Mouse (Mus musculus) limb, embryonic 10.5 days (tissue): Measurements from ENCODE around the gene Gna12. TPM values are rescaled to one million over a fixed set of nuclear protein-coding genes. Genes with fewer than 3 reads are reported as not detected.

Source experiments
- DNase-seq: peaks from one replicate; pipeline ENCODE4 v3.0.0-alpha.2; 2017; ENCODE audit warnings: low spot score
- H3K27ac ChIP-seq: fragments of 300-500 bp; sonication (generic); 2 replicates; pipeline ENCODE4 v1.5.1; 2016; ENCODE audit warnings: mild to moderate bottlenecking
- H3K27me3 ChIP-seq: fragments of 300-500 bp; sonication (generic); 2 replicates; pipeline ENCODE4 v1.6.1; 2016; ENCODE audit warnings: low read depth, mild to moderate bottlenecking; ENCODE audit not compliant: poor library complexity, severe bottlenecking
- H3K36me3 ChIP-seq: fragments of 300-500 bp; sonication (generic); 2 replicates; pipeline ENCODE4 v1.6.1; 2016; ENCODE audit warnings: mild to moderate bottlenecking, moderate library complexity
- H3K4me1 ChIP-seq: fragments of 300-500 bp; sonication (generic); 2 replicates; pipeline ENCODE4 v1.6.1; 2016
- H3K4me3 ChIP-seq: fragments of 300-500 bp; sonication (generic); 2 replicates; pipeline ENCODE4 v1.5.1; 2016; ENCODE audit warnings: mild to moderate bottlenecking, moderate library complexity
- H3K9me3 ChIP-seq: fragments of 300-500 bp; sonication (generic); replicated peaks from 2 replicates; pipeline ENCODE4 v1.6.1; 2016; ENCODE audit warnings: mild to moderate bottlenecking
- WGBS: fragments of 180-500 bp; shearing (Covaris S2); methylation state at CpG from one replicate; pipeline ENCODE4 v1.1.7; 2016; 5-methylcytosine and 5-hydroxymethylcytosine counted together
- polyA plus RNA-seq: library from polyadenylated mRNA; unstranded; fragments of >200 nt; fragmentation: Nextera tagmentation; extraction: Ambion mirVana; gene quantifications from 2 replicates; pipeline ENCODE4 v1.2.1, GENCODE M21; 2016

The Gna12 gene
- polyA plus RNA-seq, 1 experiment from 2014 or later, result 13.4 TPM

DNA sequence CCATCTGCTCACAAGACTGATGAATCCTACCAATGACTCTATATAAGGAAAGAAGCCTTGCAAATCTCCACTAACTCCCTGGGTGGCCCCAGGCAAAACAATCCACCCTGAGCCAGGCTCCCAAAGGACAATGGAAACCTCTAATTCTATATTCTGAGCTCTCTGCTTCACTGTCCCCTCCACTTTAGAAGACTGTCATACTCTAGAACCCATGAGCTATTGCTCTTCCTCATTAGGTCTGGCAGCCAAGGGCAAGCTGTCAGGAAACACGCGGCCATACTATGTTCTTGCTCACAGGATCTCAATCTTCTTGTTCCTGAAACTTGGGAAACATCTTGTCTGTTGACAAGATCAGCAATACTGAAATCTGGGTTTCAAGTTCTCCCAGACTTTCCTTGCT lies 24.0 kb downstream of the Gna12 start:
- Histone ChIP-seq H3K36me3 (no peaks in the 10 kb centered on the region), H3K27ac (no peak overlapping the region), H3K9me3 (no peaks in the 10 kb centered on the region), H3K4me1 (peaks cover 4% of the 10 kb centered on the region; the same call in 1 of the 2 replicates), H3K4me3 (no peak overlapping the region), H3K27me3 (no peaks in the 10 kb centered on the region)
- WGBS, result 94% methylated on average over 2 of the region's 2 CpGs
- no peak for DNase-seq

DNA sequence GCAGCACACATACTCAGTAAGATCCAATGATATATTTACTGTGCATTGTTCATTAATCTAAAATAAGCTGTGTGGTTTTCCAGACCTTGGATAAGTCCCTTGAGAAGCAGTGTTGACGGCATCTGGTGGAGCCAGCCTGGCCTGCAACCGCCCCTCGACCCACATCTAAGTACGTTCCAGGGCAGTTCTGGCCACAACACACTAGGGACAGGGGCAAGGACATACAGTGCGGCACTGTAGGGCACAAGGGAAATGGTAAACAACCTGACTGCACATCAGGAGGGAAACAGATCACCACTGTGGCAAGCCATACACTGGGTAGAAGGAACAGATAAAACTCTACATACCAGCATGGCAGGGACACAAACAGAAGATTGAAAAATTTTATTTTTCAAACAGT lies 28.4 kb downstream of the Gna12 start:
- Histone ChIP-seq H3K4me1 (peaks cover 16% of the 10 kb centered on the region), H3K27me3 (no peaks in the 10 kb centered on the region), H3K36me3 (no peaks in the 10 kb centered on the region), H3K9me3 (no peaks in the 10 kb centered on the region), H3K4me3 (no peak overlapping the region), H3K27ac (no peak overlapping the region)
- DNase-seq, result no peak
- 92% methylated on average over 5 of the region's 5 CpGs for WGBS

DNA sequence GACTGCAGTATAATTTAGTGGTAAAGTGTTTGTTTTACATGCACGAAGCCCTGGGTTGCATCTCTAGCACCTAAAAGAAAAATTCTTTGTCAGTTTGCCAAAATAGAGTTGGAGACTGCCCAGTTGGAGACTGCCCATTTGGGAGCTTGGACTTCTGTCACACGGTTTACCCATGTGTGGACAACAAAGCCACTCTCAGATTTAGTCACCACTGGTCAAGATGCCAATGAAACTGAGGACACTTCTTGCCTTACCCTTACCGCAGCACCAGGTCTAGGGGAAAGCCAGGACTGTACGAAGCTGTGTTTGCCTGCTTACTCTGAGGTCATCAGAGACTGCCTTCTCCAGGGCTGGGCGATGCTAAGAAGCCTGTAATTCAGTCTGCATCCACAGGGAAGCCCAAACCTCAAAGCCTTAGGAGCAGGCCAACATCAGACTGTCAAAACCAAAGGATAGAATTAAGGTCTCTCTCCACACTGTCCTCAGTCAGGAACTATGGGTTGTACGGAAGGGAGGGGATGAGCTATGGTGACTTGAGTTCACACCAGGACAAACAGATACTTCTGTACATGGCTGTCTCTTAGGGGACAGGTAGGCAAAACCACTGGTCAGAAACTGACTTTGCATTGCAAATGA lies 29.8 kb downstream of the Gna12 start:
- 89% methylated on average over 6 of the region's 6 CpGs for WGBS
- H3K4me3 ChIP-seq, result no peak overlapping the region
- no peak for DNase-seq
- H3K27me3 ChIP-seq, result no peaks in the 10 kb centered on the region
- no peak overlapping the region for H3K27ac ChIP-seq
- peaks cover 16% of the 10 kb centered on the region for H3K4me1 ChIP-seq
- no peaks in the 10 kb centered on the region for H3K36me3 ChIP-seq
- H3K9me3 ChIP-seq, result no peaks in the 10 kb centered on the region

DNA sequence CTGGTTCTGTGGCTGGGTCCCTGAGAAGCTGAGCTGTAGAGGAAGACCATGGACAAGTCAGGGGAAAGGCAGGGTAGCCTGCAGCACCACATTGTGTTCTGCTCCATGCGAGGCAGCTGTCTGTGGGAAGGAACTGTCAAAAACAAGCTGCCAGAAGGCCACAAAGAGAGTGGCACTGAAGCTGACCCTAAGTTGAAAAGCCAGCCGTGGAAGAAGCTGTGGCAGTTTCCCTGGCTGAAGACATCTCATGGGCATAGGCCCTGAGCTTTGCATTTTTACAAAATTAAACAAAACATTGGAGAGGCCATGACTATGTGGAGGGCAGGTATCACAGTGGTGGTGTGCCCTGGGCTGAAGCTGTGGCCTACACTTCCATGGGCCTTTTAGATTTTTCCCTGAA lies 31.0 kb downstream of the Gna12 start:
- Histone ChIP-seq H3K4me3 (no peak overlapping the region), H3K27ac (no peak overlapping the region), H3K27me3 (no peaks in the 10 kb centered on the region), H3K36me3 (no peaks in the 10 kb centered on the region), H3K4me1 (peaks cover 28% of the 10 kb centered on the region), H3K9me3 (no peaks in the 10 kb centered on the region)
- no peak for DNase-seq
- 78% methylated on average over 2 of the region's 2 CpGs for WGBS

DNA sequence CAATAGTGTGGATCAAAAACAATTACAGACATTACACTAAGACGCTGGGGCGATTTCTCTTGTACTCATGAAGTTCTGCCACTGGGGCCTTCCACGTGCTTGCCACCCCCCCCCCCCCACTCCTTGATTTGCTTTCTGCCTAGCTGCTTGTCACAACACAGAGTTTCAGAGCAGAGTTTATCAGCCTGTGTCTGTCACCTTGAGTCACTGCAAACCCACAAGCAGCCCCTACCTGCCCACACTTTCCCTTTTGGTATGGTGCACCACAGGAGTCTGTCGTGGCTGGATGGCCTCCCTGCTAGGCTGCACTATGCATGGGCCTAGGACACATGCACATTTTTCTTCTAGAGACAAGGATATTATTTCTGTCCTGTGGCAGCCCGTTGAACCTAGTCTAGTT lies 31.5 kb downstream of the Gna12 start:
- peaks cover 31% of the 10 kb centered on the region for H3K4me1 ChIP-seq

DNA sequence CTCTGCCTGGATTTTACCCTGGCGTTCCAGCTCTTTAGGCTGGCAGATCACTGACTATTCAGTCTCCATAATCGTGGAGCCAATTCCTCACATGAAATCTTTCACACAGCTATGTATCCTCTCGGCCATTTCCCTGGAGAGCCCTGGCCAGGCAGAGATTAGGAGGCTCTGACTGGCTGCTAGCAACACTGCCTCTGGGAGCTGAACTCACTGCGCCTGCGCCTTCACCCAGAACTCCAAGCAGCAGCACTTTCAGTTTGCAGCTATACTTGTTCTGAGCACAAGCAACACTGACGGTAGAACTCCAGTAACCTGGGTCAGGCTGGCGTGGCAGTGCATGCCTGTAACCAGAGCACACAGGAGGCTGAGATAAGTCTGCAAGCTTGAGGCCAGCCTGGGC lies 32.1 kb downstream of the Gna12 start:
- DNase-seq, result no peak
- Histone ChIP-seq H3K36me3 (no peaks in the 10 kb centered on the region), H3K27me3 (no peaks in the 10 kb centered on the region), H3K4me3 (no peak overlapping the region), H3K4me1 (peaks cover 31% of the 10 kb centered on the region), H3K27ac (no peak overlapping the region), H3K9me3 (no peaks in the 10 kb centered on the region)
- 90% methylated on average over 7 of the region's 7 CpGs for WGBS

More for the DNA sequence above, 31.5 kb downstream of the Gna12 start:
- H3K27me3 ChIP-seq, result no peaks in the 10 kb centered on the region
- no peak for DNase-seq
- no peaks in the 10 kb centered on the region for H3K9me3 ChIP-seq
- no peak overlapping the region for H3K27ac ChIP-seq
- H3K36me3 ChIP-seq, result no peaks in the 10 kb centered on the region
- WGBS, result 82% methylated on average over 5 of the region's 5 CpGs
- no peak overlapping the region for H3K4me3 ChIP-seq

DNA sequence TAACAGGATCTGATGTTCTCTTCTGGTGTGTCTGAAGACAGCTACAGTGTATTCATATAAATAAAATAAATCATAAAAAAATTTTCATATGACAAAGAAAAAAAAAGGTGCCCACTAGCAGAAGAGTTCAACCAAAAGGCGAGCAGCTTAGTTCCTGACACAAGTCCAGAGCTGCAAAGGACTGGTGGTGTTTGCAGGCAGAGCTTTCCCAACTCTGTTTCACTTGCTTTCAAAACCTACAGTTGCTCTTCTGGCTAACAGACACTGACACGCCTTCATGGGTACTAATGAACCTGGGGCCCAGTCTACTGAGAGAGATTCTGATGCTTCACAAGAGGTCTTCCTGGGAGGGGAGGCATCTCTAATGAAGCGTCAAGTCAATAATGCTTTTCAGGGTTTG lies 34.2 kb downstream of the Gna12 start:
- DNase-seq, result no peak
- no peak overlapping the region for H3K4me3 ChIP-seq
- WGBS, result 89% methylated on average over 3 of the region's 3 CpGs
- H3K27ac ChIP-seq, result no peak overlapping the region
- H3K4me1 ChIP-seq, result peaks cover 40% of the 10 kb centered on the region
- H3K36me3 ChIP-seq, result no peaks in the 10 kb centered on the region
- no peaks in the 10 kb centered on the region for H3K27me3 ChIP-seq
- no peaks in the 10 kb centered on the region for H3K9me3 ChIP-seq

DNA sequence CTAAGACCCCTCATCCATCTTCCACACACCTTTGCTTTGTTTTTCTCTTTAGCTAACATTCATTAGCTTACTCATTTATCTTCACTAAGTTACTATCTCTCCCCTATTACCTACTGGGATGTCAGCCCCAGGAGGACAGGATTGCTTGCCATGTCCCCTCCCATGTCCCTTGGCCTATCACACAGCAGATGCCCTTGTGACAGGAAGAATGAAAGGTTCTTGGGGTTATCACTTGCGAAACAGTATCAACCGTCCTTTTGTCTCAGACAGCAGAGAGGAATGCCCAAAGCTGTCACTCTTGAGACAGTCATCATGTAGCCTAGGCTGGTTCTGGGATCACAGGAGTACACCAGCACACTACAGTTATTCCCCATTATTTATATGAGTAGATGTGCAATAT lies 35.1 kb downstream of the Gna12 start:
- H3K36me3 ChIP-seq, result no peaks in the 10 kb centered on the region
- H3K9me3 ChIP-seq, result no peaks in the 10 kb centered on the region
- WGBS, result 36% methylated on average over 2 of the region's 2 CpGs
- no peaks in the 10 kb centered on the region for H3K27me3 ChIP-seq
- H3K27ac ChIP-seq, result 0 out of 2 replicates have a peak overlapping the region, but pooled peaks have one; percentile 14
- H3K4me1 ChIP-seq, result peaks cover 44% of the 10 kb centered on the region
- no peak for DNase-seq
- no peak overlapping the region for H3K4me3 ChIP-seq

DNA sequence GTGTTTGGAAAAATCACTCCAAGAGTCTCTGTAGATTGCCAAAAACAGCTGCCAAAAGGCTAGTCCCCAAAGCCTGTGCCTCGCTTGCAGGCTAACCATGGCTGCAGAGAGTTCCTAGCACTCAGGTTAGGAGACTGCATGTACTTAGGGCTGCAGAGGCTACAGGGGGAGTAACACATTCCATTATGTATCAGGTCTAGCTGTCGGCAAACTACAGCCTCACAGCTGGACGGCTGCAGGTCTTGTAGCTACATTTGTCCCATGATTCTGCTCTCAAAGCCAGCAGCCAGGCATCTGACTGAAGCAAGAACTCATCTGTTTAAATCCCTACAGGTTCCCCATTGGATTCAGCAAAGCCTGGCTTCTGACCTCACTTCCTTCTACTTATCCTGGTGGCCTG lies 35.5 kb downstream of the Gna12 start:
- no peak for DNase-seq
- Histone ChIP-seq H3K9me3 (no peaks in the 10 kb centered on the region), H3K27me3 (no peaks in the 10 kb centered on the region), H3K27ac (0 out of 2 replicates have a peak overlapping the region, but pooled peaks have one; percentile 14), H3K36me3 (no peaks in the 10 kb centered on the region), H3K4me3 (no peak overlapping the region), H3K4me1 (peaks cover 44% of the 10 kb centered on the region)
- WGBS, result 45% methylated on average over 3 of the region's 3 CpGs

DNA sequence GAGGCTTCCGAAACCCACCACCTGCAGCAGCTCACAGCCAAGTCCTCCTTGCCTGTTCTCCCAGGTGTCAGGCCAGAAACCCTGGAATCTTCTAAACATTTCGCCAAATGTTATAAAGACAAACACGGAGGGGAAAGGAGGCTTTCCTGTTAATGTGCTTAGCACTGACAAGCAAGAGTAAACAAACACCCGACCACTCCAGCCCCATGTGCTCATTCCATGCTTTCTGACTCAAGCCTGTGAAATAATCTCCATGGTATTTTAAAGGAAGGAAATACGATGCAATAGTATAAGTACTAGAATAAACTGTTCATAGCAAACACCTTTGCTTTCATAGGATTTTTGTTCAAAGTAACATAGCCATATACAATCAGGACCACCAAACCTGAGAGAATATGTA lies 38.0 kb downstream of the Gna12 start:
- no peaks in the 10 kb centered on the region for H3K27me3 ChIP-seq
- H3K36me3 ChIP-seq, result 0 out of 2 replicates have a peak, but pooled peaks cover 3% of the 10 kb centered on the region
- WGBS, result 52% methylated on average over 5 of the region's 5 CpGs
- no peaks in the 10 kb centered on the region for H3K9me3 ChIP-seq
- peaks cover 29% of the 10 kb centered on the region for H3K4me1 ChIP-seq
- no peak overlapping the region for H3K27ac ChIP-seq
- no peak overlapping the region for H3K4me3 ChIP-seq
- no peak for DNase-seq

DNA sequence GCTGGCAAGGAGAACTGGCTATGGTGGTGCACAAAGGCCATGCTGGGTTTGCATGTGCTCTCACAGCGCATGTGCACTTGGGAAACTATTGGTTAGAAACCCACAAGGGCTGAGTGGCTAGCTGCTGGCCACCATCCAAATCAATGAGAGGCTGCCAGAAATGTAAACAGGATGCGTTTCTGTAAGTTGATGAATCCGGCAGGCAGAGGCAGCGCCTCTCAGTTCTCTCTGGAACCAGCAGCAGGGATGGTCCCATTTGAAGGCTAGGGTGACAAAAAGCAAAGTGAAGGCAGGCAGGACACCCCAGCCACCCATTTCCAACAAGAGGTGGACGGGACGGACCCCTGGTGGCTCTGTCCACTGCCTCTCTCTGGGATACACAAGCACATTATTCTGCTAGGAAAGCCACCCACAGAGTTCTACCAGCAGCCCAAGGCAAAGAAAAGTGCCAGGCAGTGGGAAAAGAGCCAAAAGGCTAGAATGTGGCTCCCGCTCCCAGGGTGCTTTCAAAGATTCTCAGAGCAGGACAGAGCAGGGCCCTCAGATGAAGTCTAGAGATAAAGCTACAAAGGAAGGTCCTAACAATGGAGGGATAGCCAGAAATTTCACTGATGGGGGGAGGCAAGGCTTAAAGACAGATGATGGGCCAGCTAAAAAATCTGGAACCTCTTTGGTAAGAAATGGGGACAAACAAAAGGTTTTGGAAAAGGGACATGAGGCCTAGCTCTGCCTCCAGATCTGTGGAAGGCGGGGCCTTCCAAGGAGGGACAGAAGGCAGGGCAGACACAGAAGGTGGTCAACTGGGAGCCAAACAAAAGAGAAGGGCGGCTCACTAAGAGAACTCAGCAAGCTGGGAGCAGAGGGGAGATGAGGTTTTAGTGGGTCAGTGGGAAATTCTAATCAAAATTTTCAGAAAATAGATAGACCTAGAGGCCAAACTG lies 39.0 kb downstream of the Gna12 start:
- DNase-seq, result no peak
- peaks cover 29% of the 10 kb centered on the region for H3K4me1 ChIP-seq
- H3K9me3 ChIP-seq, result no peaks in the 10 kb centered on the region
- H3K27ac ChIP-seq, result peak overlapping the region; percentile 74
- 0 out of 2 replicates have a peak, but pooled peaks cover 3% of the 10 kb centered on the region for H3K36me3 ChIP-seq
- H3K4me3 ChIP-seq, result no peak overlapping the region
- H3K27me3 ChIP-seq, result no peaks in the 10 kb centered on the region
- WGBS, result 62% methylated on average over 9 of the region's 9 CpGs

DNA sequence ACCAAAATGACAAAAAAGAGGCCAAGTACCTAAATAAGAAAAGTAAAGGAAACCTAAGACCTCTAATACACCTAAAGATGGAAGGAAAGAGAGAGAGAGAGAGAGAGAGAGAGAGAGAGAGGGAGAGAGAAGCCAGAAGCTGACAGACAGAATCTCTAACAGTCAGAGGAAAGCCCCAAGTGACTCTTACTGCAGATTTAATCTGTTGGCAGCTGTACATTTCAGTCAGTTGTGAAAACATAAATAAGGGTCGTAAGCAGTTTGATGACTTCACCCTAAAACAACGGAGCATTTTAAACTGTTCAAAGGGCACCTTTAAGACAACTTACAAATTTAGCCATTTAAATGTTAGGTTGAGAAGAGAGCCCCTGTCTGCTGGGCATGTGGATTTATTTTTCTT lies 39.8 kb downstream of the Gna12 start:
- DNase-seq, result no peak
- peaks cover 29% of the 10 kb centered on the region for H3K4me1 ChIP-seq

DNA sequence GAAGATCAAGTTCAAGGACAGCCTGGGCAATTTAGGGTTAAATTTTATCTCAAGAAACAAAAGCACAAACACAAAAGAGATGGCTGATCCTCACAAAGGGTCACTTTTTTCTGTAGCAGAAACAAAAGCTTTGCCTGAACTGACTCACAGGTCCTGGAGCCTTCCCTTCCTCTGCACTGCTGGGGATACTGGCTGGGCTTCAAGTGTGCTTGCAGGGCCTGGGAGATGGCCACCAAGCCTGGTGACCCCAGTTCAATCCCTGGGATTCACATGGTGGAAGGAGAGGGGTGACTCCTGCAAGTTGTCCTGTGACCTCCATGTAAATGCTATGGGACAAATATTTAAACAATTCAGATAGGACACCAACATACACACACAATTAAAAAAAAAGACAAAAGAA lies 40.7 kb downstream of the Gna12 start:
- peaks cover 21% of the 10 kb centered on the region for H3K4me1 ChIP-seq
- H3K27me3 ChIP-seq, result no peaks in the 10 kb centered on the region
- no peak for DNase-seq
- peaks cover 10% of the 10 kb centered on the region for H3K36me3 ChIP-seq
- no peak overlapping the region for H3K27ac ChIP-seq
- H3K9me3 ChIP-seq, result no peaks in the 10 kb centered on the region
- no peak overlapping the region for H3K4me3 ChIP-seq

More for the DNA sequence above, 39.8 kb downstream of the Gna12 start:
- Histone ChIP-seq H3K4me3 (no peak overlapping the region), H3K36me3 (0 out of 2 replicates have a peak, but pooled peaks cover 3% of the 10 kb centered on the region), H3K27ac (peak overlapping the region; percentile 74; the same call in 1 of the 2 replicates), H3K27me3 (no peaks in the 10 kb centered on the region), H3K9me3 (no peaks in the 10 kb centered on the region)
- WGBS, result 75% methylated on average over 2 of the region's 2 CpGs
